Comparison of ENCODE assay signal across 8 mouse cellular contexts in genomic region chr19:3325771-3326478, GRCm38 (mm10). TPM values are rescaled to one million over a fixed set of nuclear protein-coding genes. Genes with fewer than 3 reads are reported as not detected.
DNase-seq lines count a peak whose midpoint lies in the region; ATAC-seq and TF ChIP-seq lines count a peak whose summit lies in the region.

No protein-coding gene starts in this region.

- no peaks in the 10 kb centered on the region for H3K27me3 ChIP-seq in kidney, adult 2 months (replicated peaks; ENCODE audit: control insufficient read depth, insufficient read depth, low read length)
- no peaks in the 10 kb centered on the region for H3K27me3 ChIP-seq in embryonic facial prominence, embryonic 15.5 days
- H3K27me3 ChIP-seq in hindbrain, embryonic 16.5 days (replicated peaks; ENCODE audit: control insufficient read depth, insufficient read depth, low read length), result peaks cover 8% of the 10 kb centered on the region; the same call in 1 of the 2 replicates
- H3K27me3 ChIP-seq in lung, postnatal 0 days (replicated peaks; ENCODE audit: insufficient read depth, low read length), result no peaks in the 10 kb centered on the region

- no peak for TF ChIP-seq POLR2A in kidney, adult 2 months (IDR thresholded peaks at IDR 0.05; ENCODE audit: low read depth, low read length)

- no peak for TF ChIP-seq CTCF in kidney, adult 2 months (conservative IDR thresholded peaks at IDR 0.05; ENCODE audit: insufficient read depth, insufficient read length, low read depth, low read length)
- TF ChIP-seq CTCF in lung, postnatal 0 days (IDR thresholded peaks at IDR 0.05), result no peak

- TF ChIP-seq EP300 in lung, postnatal 0 days (IDR thresholded peaks at IDR 0.05), result no peak

- no peak overlapping the region for H3K9ac ChIP-seq in embryonic facial prominence, embryonic 15.5 days
- peak overlapping the region; percentile 61; the same call in 1 of the 2 replicates for H3K9ac ChIP-seq in hindbrain, embryonic 16.5 days (ENCODE audit: low read depth, low read length)
- no peak overlapping the region for H3K9ac ChIP-seq in lung, postnatal 0 days (replicated peaks; ENCODE audit: low read depth)

- peaks cover 25% of the 10 kb centered on the region for H3K4me1 ChIP-seq in kidney, adult 2 months (ENCODE audit: control insufficient read depth, insufficient read depth, low read length)
- peaks cover 38% of the 10 kb centered on the region for H3K4me1 ChIP-seq in embryonic facial prominence, embryonic 15.5 days
- peaks cover 24% of the 10 kb centered on the region for H3K4me1 ChIP-seq in hindbrain, embryonic 16.5 days (ENCODE audit: control insufficient read depth, insufficient read depth, low read depth, low read length)
- H3K4me1 ChIP-seq in lung, postnatal 0 days (ENCODE audit: insufficient read depth, low read depth, low read length), result peaks cover 18% of the 10 kb centered on the region; the same call in 1 of the 2 replicates

- no peak for DNase-seq in kidney, adult 2 months
- no peak for DNase-seq in kidney, adult 18-20 months
- DNase-seq in lung, postnatal 0 days (ENCODE audit: low spot score), result peak; percentile 83
- no peak for DNase-seq in urinary bladder, postnatal 4 days (ENCODE audit: low spot score in 2 of 2)
- no peak for DNase-seq in left cerebral cortex, postnatal 36 days (ENCODE audit: low spot score in 2 of 2)
- DNase-seq in Muller cell, postnatal 12 days (ENCODE audit: inconsistent ontology term), result no peak

- peak overlapping the region; percentile 92 for H3K4me2 ChIP-seq in embryonic facial prominence, embryonic 15.5 days (replicated peaks)
- H3K4me2 ChIP-seq in hindbrain, embryonic 16.5 days (ENCODE audit: low read length), result peak overlapping the region; percentile 79
- H3K4me2 ChIP-seq in lung, postnatal 0 days (replicated peaks; ENCODE audit: low read depth, low read length), result peak overlapping the region; percentile 95

- no peaks in the 10 kb centered on the region for H3K9me3 ChIP-seq in embryonic facial prominence, embryonic 15.5 days (replicated peaks)
- H3K9me3 ChIP-seq in hindbrain, embryonic 16.5 days (ENCODE audit: control insufficient read depth, low read length), result no peaks in the 10 kb centered on the region
- H3K9me3 ChIP-seq in lung, postnatal 0 days (ENCODE audit: low read length), result no peaks in the 10 kb centered on the region

- no peak for ATAC-seq in embryonic facial prominence, embryonic 15.5 days (ENCODE audit: insufficient number of reproducible peaks, low FRiP score, low TSS enrichment, low read depth)
- ATAC-seq in hindbrain, embryonic 16.5 days, result no peak
- ATAC-seq in lung, postnatal 0 days, result no peak

- WGBS in kidney, adult 2 months, result 7% methylated on average over 15 of the region's 15 CpGs
- 26% methylated on average over 15 of the region's 15 CpGs for WGBS in embryonic facial prominence, embryonic 15.5 days
- WGBS in hindbrain, embryonic 16.5 days, result 35% methylated on average over 15 of the region's 15 CpGs
- WGBS in lung, postnatal 0 days, result 23% methylated on average over 15 of the region's 15 CpGs

- intact Hi-C loops in left cerebral cortex, postnatal 36 days (cut with DNase I), result no loop called here

- H3K27ac ChIP-seq in kidney, adult 2 months (ENCODE audit: insufficient read depth, low read depth, low read length), result peak overlapping the region; percentile 97
- peak overlapping the region; percentile 89 for H3K27ac ChIP-seq in embryonic facial prominence, embryonic 15.5 days (replicated peaks)
- H3K27ac ChIP-seq in hindbrain, embryonic 16.5 days (ENCODE audit: low read depth, low read length), result peak overlapping the region; percentile 89
- H3K27ac ChIP-seq in lung, postnatal 0 days (ENCODE audit: low read length), result peak overlapping the region; percentile 96

- no peaks in the 10 kb centered on the region for H3K36me3 ChIP-seq in kidney, adult 2 months (ENCODE audit: control insufficient read depth, insufficient read depth, low read length)
- H3K36me3 ChIP-seq in embryonic facial prominence, embryonic 15.5 days, result no peaks in the 10 kb centered on the region
- H3K36me3 ChIP-seq in hindbrain, embryonic 16.5 days (ENCODE audit: control insufficient read depth, insufficient read depth, low read length), result no peaks in the 10 kb centered on the region
- H3K36me3 ChIP-seq in lung, postnatal 0 days (ENCODE audit: insufficient read depth, low read length), result no peaks in the 10 kb centered on the region

- H3K4me3 ChIP-seq in kidney, adult 2 months (ENCODE audit: insufficient read depth, low read depth, low read length), result peak overlapping the region; percentile 40
- peak overlapping the region; percentile 60 for H3K4me3 ChIP-seq in embryonic facial prominence, embryonic 15.5 days (replicated peaks)
- peak overlapping the region; percentile 56 for H3K4me3 ChIP-seq in hindbrain, embryonic 16.5 days (ENCODE audit: low read length)
- peak overlapping the region; percentile 74 for H3K4me3 ChIP-seq in lung, postnatal 0 days (ENCODE audit: low read depth, low read length)

RNA-seq across cellular contexts. Expression of gene Cpt1a, which starts 3.8 kb away (rescaled TPM):
- polyA plus RNA-seq in kidney, adult 2 months (2012; rRNA removed), result 232 and 272 TPM in 2 replicates
- 15.5 and 18.2 TPM in 2 replicates for polyA plus RNA-seq in embryonic facial prominence, embryonic 15.5 days (2015; fragmentation: Nextera tagmentation; extraction: Ambion mirVana)
- 17.6 and 22.4 TPM in 2 replicates for polyA plus RNA-seq in hindbrain, embryonic 16.5 days (2015; fragmentation: Nextera tagmentation; extraction: Ambion mirVana)
- polyA plus RNA-seq in lung, postnatal 0 days (2015; fragmentation: Nextera tagmentation; extraction: Ambion mirVana), result 46.6 and 47.9 TPM in 2 replicates
- 10 to 100 TPM; 25.5 to 31.1 TPM for total RNA-seq in left cerebral cortex, postnatal 36 days (2021)

RNA-seq across cellular contexts. Expression of gene Ighmbp2, which starts 43.1 kb away (rescaled TPM):
- 3.5 and 4.1 TPM in 2 replicates for polyA plus RNA-seq in kidney, adult 2 months (2012; rRNA removed)
- 10.2 and 11.0 TPM in 2 replicates for polyA plus RNA-seq in embryonic facial prominence, embryonic 15.5 days (2015; fragmentation: Nextera tagmentation; extraction: Ambion mirVana)
- polyA plus RNA-seq in hindbrain, embryonic 16.5 days (2015; fragmentation: Nextera tagmentation; extraction: Ambion mirVana), result 10.0 and 11.5 TPM in 2 replicates
- 5.2 TPM in 2 replicates for polyA plus RNA-seq in lung, postnatal 0 days (2015; fragmentation: Nextera tagmentation; extraction: Ambion mirVana)
- total RNA-seq in left cerebral cortex, postnatal 36 days (2021), result 10 to 100 TPM; 10.7 TPM

RNA-seq across cellular contexts. Expression of gene Mrpl21, which starts 43.2 kb away (rescaled TPM):
- polyA plus RNA-seq in kidney, adult 2 months (2012; rRNA removed), result 61.4 and 75.0 TPM in 2 replicates
- polyA plus RNA-seq in embryonic facial prominence, embryonic 15.5 days (2015; fragmentation: Nextera tagmentation; extraction: Ambion mirVana), result 111 and 116 TPM in 2 replicates
- 96.4 and 97.4 TPM in 2 replicates for polyA plus RNA-seq in hindbrain, embryonic 16.5 days (2015; fragmentation: Nextera tagmentation; extraction: Ambion mirVana)
- polyA plus RNA-seq in lung, postnatal 0 days (2015; fragmentation: Nextera tagmentation; extraction: Ambion mirVana), result 63.2 and 72.7 TPM in 2 replicates
- total RNA-seq in left cerebral cortex, postnatal 36 days (2021), result 10 to 100 TPM; 49.8 to 55.3 TPM
